Mouse (Mus musculus) liver, embryonic 14.5 days (tissue): ENCODE data around the gene Pts.

ENCODE experiments used
- CTCF ChIP-seq: IDR thresholded peaks from 2 replicates; pipeline ENCODE4 v1.5.1; 2016; ENCODE audit warnings: antibody characterized with exemption, low read depth, control low read depth
- EP300 ChIP-seq: IDR thresholded peaks from 2 replicates; pipeline ENCODE4 v1.6.1; 2016; ENCODE audit warnings: antibody characterized with exemption, low read depth

DNA sequence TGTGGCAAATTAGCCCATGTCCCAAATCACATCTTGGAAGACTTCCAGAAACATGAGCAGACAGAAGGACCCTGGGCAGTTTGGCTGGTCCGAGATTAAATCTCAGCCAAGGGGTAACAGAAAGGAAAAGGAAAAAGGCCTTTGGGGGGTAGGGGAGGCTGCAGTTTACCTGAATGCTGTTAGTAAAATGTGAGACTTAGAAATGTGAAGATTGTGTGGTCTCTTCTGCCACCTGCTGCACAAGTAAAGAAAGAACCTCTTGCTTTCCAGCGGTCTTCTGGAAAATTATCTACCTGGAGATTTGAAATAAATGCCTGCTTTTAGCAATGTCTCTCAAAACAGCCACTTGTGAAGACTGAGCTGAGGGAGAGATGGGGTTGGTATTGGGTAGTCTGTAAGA lies 2.4 kb upstream of the Pts start:
- TF ChIP-seq CTCF (peak; percentile 6; the same call in 1 of the 2 replicates), EP300 (no peak)
